Mouse (Mus musculus): Measurements from ENCODE around the gene Ptpn23.
"Not testable (repeated sequence)": the region's sequence is repeated elsewhere in the genome, so short reads cannot be mapped to it uniquely, and the experiment has no call there.

The Ptpn23 gene

DNA sequence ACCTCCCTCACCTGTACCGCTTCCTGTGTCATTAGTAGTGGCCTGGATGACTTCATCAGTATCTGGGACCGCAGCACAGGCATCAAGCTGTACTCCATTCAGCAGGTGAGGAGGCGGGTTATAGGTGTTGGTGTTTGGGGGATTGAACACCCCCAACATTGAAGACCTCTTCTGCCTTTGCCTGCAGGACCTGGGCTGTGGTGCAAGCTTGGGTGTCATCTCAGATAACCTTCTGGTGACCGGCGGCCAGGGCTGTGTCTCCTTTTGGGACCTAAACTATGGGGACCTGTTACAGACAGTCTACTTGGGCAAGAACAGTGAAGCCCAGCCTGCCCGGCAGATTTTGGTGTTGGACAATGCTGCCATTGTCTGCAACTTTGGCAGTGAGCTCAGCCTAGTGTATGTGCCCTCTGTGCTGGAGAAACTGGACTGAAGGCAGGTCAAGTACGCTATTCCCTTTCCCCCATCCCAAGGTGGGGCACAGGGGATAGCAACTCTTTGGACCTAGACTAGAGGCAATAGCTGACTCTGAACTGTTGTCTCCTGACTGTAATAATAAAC is 23.6 kb downstream of the Ptpn23 start:
- in situ Hi-C loops (cut with MboI; ENCODE audit: low sequenced_read_pairs), result no loop called here

GRCm38 (mm10) chr9:110381292-110381691 is 26.7 kb downstream of the Ptpn23 start:
- in situ Hi-C loops (cut with MboI; ENCODE audit: low sequenced_read_pairs), result no loop called here

GRCm38 (mm10) chr9:110380662-110381061 is 27.4 kb downstream of the Ptpn23 start:
- in situ Hi-C loops (cut with MboI; ENCODE audit: low sequenced_read_pairs), result no loop called here

DNA sequence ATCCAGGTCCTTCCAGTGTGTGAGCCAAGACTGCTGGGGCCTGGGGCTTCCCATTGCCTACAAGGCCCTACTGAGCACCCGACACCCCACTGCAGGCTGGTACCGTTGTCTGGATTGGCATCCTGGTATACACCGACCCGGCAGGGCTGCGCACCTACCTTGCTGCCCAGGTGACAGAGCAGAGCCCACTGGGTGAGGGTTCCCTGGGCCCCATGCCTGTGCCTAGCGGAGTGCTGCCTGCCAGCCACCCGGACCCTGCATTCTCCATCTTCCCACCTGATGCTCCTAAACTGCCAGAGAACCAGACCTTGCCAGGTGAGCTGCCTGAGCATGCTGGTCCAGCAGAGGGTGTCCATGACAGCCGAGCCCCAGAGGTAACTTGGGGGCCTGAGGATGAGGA is 28.7 kb downstream of the Ptpn23 start:
- in situ Hi-C loops (cut with MboI; ENCODE audit: low sequenced_read_pairs), result no loop called here

DNA sequence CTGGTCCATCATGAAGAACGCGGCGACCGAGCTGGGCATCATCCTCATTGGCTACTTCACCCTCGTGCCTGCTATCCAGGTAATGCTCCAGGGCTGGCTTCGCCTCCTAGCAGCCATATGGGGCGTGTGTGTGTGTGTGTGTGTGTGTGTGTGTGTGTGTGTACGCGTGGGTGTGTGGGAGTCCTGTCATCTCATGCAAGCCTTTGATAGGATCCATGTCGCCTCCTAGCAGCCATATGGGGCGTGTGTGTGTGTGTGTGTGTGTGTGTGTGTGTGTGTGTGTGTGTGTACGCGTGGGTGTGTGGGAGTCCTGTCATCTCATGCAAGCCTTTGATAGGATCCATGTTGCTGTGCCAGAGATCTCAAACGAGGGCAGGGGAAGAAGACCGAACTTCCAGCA is 30.4 kb downstream of the Ptpn23 start:
- in situ Hi-C loops (cut with MboI; ENCODE audit: low sequenced_read_pairs), result not testable (repeated sequence)

DNA sequence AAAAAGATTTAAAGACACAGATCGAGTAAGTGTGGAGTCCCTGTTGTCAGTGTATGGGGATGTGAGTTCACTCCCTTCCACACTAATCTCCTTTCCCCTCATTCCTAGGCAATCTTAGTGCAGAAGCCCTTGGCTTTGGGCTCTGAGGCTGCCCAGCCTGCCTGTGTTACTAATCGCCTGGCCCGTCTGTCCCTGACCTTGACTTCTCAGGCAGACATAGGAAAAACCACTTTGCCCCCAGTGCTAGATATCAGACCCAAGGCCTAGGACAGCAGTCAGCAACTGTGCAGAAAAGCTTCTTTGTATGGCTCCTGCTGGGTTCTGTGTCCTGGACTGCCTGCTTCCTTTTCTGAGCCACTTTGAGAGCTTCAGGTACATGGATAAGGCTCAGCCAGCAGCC is 32.3 kb downstream of the Ptpn23 start:
- in situ Hi-C loops (cut with MboI; ENCODE audit: low sequenced_read_pairs), result no loop called here

DNA sequence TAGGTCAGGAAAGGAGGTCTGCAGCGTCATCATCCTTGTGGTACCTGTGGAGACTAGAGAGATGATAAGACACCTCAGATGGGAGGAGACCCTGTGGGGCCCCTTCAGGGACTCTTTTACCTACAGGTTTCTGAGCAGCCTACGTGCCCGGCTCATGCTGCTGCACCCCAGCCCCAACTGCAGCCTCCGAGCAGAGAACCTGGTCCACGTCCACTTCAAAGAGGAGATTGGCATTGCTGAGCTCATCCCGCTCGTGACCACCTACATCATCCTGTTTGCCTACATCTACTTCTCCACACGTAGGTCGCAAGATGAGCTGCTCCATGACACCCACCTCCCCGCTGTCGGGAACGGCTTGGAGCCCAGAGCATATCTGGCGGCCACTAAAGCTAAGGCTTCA is 34.1 kb downstream of the Ptpn23 start:
- in situ Hi-C loops (cut with MboI; ENCODE audit: low sequenced_read_pairs), result no loop called here

DNA sequence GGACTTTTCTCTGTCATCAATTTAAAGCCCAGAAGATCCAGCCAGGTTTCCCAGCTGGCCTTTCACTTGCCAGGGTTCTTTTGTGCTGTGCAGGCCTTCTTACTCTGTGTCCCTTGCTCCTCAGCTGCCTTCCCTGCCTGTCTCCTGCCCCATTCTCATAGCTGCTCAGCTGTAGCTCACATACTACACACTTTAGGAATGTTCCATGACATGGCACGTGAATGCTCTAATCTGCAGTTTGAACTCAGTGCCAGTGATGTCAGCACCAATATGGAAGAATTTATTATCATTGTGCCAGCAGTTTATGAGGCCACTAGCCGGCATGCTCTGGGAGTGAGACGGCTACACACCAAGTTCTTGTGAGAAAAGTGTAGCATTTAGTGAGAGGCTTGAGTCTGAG is 38.2 kb downstream of the Ptpn23 start:
- in situ Hi-C loops (cut with MboI; ENCODE audit: low sequenced_read_pairs), result no loop called here

- in situ Hi-C loops (cut with MboI; ENCODE audit: low sequenced_read_pairs), result no loop called here
Observed at GRCm38 (mm10) chr9:110366746-110367145, 41.3 kb downstream of the Ptpn23 start.

- in situ Hi-C loops (cut with MboI; ENCODE audit: low sequenced_read_pairs), result no loop called here
Observed at GRCm38 (mm10) chr9:110362337-110362736, 45.7 kb downstream of the Ptpn23 start.

- in situ Hi-C loops (cut with MboI; ENCODE audit: low sequenced_read_pairs), result no loop called here
Observed at GRCm38 (mm10) chr9:110361299-110361698, 46.7 kb downstream of the Ptpn23 start.

- in situ Hi-C loops (cut with MboI; ENCODE audit: low sequenced_read_pairs), result no loop called here
Observed at GRCm38 (mm10) chr9:110358341-110358740, 49.7 kb downstream of the Ptpn23 start.

DNA sequence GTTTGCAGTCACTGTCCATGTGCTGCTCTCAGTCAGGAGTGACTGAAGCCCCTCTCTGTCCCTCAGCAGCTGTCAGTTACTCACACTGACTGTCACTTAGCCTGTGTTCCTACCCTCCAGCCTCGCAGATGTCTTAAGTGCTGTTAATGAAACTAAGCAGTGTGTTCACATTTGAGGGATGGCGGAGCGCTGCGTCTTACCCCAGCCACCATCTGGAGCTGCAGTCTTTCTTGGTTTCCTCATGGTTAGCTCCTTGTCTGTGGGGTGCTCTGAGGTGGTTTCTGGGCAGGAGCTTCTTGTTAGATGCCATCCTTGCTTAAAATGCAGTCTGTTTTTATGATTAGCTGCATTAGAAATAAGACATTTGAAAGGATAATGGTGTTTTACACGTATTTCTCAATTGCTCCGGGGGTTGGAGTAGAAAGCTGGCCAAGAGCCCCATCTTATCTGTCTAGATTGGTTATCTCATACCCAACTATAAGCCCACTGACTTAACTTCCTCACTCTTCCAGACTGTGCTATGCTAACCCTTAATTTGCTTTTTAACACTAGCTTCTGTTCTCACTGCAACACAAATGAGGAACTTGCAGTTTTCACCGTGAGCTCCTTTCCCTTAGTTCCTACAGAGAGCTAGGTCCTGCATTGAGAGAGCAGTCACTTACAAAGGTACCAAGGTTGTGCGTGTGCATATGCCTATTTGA is 55.9 kb downstream of the Ptpn23 start:
- in situ Hi-C loops (cut with MboI; ENCODE audit: low sequenced_read_pairs), result no loop called here

- in situ Hi-C loops (cut with MboI; ENCODE audit: low sequenced_read_pairs), result no loop called here
Observed at GRCm38 (mm10) chr9:110351350-110351749, 56.7 kb downstream of the Ptpn23 start.

- in situ Hi-C loops (cut with MboI; ENCODE audit: low sequenced_read_pairs), result no loop called here
Observed at GRCm38 (mm10) chr9:110350612-110351011, 57.4 kb downstream of the Ptpn23 start.

DNA sequence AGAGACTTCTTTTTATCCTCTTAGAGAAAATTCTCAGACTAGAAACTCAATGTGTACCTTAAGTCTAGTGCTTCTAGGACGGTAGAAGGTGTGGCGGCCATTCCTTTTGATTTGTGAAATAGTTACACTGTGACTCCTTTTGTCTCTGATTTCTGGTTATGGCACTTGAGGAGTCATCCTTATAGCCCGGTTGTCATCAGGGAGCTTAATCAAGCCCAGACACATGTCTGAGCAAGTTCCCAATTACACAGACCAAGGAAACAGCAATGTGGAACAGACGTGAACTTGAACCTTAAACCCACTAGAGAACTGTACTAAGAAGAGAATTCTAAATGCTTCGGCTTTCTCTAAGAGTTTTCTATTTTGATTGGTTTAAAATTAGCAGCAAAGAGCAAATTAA is 57.8 kb downstream of the Ptpn23 start:
- in situ Hi-C loops (cut with MboI; ENCODE audit: low sequenced_read_pairs), result no loop called here

- in situ Hi-C loops (cut with MboI; ENCODE audit: low sequenced_read_pairs), result no loop called here
Observed at GRCm38 (mm10) chr9:110348899-110349298, 59.1 kb downstream of the Ptpn23 start.

GRCm38 (mm10) chr9:110345057-110345739 is 62.8 kb downstream of the Ptpn23 start:
- in situ Hi-C loops (cut with MboI; ENCODE audit: low sequenced_read_pairs), result no loop called here

DNA sequence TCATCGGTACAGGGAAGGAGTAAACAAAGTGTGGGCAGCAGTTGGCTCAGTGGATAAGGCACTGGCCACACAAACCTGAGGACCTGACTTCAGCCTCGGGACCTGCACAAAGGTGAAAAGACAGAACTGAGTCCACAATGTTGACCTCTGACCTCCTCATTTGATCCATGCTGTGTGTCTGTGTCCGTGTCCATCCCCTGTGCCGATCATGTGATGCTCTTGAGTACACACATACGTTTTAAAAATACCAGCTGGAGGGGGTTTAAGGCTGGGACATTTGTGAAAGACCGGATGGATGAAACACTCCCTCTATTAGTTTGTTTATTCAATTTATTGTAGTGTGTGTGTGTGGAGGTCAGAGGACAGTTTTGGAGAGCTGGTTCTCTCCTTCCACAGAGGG is 64.2 kb downstream of the Ptpn23 start:
- in situ Hi-C loops (cut with MboI; ENCODE audit: low sequenced_read_pairs), result no loop called here

DNA sequence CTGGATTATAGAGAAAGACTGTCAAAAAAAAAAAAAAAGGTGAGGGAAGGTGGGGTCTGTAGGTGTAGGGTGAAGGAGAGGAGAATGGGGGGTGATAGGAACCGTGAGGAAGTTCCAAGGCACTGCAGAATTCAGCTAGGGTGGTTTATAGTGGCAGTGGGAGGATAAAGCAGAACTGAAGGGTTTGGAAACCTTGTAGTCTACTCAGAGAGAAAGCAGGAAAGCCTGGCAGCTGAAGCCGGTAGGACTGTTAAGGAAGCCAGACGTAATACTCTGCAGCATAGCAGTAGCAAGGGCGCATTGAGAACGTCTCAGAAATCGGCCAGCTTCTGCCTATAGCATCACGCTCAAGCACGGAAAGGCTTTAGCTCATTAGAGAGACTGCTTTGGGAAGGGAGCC is 66.0 kb downstream of the Ptpn23 start:
- in situ Hi-C loops (cut with MboI; ENCODE audit: low sequenced_read_pairs), result no loop called here

DNA sequence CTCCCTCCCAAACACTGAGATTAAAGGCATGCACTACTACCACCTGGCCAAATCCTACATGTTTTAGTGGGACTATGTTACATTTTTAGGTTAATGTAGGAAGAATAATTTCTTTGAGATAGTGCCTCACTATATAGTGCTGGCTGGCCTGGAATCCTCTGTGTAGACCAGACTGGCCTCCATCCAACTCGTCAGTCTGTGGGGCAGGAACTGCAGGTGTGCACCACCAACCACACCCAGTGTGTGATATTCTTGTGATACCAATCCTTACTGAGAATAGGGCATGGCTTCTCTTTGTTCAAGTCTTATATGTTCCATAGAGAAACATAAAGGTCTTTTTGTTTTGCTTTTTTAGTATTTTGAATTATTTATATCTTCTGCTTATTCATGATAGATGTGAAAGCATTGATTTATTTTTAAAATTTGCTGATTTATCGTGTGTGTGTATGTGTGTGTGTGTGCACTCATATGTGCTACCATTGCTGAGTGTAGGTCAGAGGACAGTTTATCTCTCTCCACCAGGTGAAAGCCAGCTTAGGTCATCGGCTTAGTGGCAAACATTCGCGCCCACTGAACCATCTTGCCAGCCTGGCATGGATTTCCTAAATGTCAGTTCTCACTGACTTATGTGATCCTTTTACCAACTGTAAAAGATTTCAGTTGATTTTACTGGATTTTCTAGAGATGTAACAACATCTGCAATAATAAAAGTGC is 67.8 kb downstream of the Ptpn23 start:
- in situ Hi-C loops (cut with MboI; ENCODE audit: low sequenced_read_pairs), result no loop called here
